Mouse (Mus musculus) megakaryocyte, embryonic 14.5 days (primary cell): ENCODE measurements around the gene Grk5.

ENCODE experiments used
- FLI1 ChIP-seq: IDR thresholded peaks from 2 replicates; pipeline ENCODE4 v1.6.1; 2012; ENCODE audit warnings: low read length, inconsistent platforms, mixed read lengths
- GATA1 ChIP-seq: IDR thresholded peaks from 3 replicates; pipeline ENCODE4 v1.6.1; 2012; ENCODE audit warnings: mixed read lengths, low read length, inconsistent platforms, borderline replicate concordance

- TF ChIP-seq GATA1: no peak
- TF ChIP-seq FLI1: no peak
Observed at GRCm38 (mm10) chr19:60989766-60990165, 100.2 kb downstream of the Grk5 start.
